Mouse (Mus musculus): ENCODE measurements around the gene Serpinc1.
"Not testable (repeated sequence)": the region's sequence is repeated elsewhere in the genome, so short reads cannot be mapped to it uniquely, and the experiment has no call there.

Serpinc1 gene

GRCm38 (mm10) chr1:161020051-161020450, 41.7 kb downstream of the Serpinc1 start:
- no peak for DNase-seq (ENCODE audit: low spot score in 2 of 2)

GRCm38 (mm10) chr1:161025410-161026210, 47.2 kb downstream of the Serpinc1 start:
- DNase-seq (ENCODE audit: low spot score in 2 of 2), result no peak

DNA sequence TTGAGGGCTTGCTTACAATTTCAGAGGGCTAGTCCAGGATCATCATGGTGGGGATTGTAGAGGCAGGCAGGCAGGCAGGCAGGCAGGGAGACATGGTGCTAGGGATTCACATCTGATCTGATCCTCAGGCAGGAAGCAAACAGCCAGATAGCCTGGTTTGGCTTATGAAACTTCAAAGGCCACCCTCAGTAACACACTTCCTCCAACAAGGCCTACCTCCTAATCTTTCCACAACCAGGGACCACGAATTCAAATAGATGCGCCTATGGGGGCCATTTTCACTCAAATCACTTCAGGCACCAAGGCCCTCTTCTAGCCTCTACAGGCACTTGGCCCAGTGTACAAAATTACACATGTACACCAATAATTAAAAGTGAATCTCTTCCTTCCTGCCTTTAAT, 48.8 kb downstream of the Serpinc1 start:
- DNase-seq (ENCODE audit: low spot score in 2 of 2), result no peak

DNA sequence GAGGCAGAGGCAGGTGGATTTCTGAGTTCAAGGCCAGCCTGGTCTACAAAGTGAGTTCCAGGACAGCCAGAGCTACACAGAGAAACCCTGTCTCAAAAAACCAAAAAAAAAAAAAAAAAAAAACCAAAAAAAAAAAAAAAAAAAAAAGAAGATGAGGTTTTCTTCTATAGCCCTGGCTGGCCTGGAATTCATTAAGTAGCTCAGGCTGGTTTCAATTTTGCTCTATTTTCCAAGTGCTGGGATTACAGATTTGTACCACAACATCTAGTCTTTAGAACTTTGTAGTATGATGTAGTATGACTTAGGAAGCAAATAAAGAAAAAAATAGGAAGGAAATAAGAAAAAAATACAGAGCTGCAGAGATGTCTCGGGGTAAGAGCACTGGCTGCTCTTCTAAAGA, 50.0 kb downstream of the Serpinc1 start:
- DNase-seq (ENCODE audit: low spot score in 2 of 2), result not testable (repeated sequence)

DNA sequence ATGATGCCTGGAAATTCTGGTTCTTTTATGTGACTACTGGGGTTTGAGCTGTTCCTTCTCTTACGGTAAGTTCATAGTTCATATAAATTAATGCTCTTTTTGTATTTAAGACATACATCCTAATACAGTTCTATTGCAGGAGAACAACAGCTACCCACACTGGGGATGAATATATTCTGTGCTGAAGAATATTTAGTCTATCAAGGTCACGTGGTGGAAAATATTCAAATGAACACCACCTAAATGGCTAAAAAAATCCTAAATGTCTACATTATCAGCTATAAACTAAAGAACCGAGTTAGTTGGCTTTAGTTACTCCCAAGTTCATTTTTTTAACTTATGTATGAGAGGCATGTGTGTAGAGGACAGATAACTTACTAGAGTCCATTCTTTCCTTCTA, 51.7 kb downstream of the Serpinc1 start:
- no peak for DNase-seq (ENCODE audit: low spot score in 2 of 2)

- no peak for DNase-seq (ENCODE audit: low spot score in 2 of 2)
These were observed 53.5 kb downstream of the Serpinc1 start for GRCm38 (mm10) chr1:161031881-161032280.

GRCm38 (mm10) chr1:161032345-161032744, 54.0 kb downstream of the Serpinc1 start:
- DNase-seq (ENCODE audit: low spot score in 2 of 2), result no peak

- DNase-seq (ENCODE audit: low spot score in 2 of 2), result no peak
These were observed 55.6 kb downstream of the Serpinc1 start for GRCm38 (mm10) chr1:161033856-161034434.

DNA sequence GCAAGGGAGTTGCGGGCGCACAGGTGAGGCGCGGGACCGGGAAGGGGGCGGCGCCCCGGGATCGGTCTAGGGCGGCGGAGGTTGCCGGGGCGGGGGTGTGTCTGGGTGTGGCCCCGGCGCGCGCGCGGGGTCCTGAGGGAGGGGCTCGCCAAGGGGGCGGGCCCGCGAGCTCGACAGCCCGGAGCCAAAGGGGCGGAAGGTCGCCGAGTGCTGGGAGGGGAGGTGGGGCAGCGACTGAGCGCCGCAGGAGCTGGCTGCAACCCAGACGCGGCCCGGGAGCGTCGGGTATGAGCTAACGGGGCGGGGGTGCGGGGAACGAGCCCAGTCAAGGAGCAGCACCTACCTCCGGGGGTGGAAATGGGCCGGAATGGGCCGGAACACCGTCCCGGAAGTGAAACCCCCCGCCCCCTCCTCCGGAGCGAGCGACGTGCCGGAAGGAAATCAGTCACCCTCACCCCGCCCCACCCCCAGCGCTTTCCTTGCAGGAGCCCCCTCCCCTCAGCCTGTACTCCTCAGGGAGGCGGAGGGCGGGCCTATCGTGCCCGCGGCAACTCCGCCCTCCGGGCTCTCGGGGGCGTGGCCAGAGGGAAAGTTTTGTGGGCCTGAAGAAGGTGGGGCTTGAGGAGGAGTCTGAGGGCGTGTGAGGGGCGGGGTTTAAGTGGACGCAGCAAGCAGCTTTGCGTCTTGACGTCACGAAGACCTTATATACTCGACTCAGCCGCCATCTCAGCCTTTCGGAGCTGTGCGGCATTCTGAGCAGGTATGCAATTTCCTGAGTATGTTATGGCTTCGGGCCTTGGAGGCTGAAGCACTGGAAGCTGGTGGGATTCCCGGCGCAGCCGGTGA, 56.3 kb downstream of the Serpinc1 start, which contains the start of gene Zbtb37:
Gene Zbtb37, minus strand, starts transcription at position 415 of the 846 bp plus-strand sequence.
- DNase-seq (ENCODE audit: low spot score in 2 of 2), result peak; percentile 98

DNA sequence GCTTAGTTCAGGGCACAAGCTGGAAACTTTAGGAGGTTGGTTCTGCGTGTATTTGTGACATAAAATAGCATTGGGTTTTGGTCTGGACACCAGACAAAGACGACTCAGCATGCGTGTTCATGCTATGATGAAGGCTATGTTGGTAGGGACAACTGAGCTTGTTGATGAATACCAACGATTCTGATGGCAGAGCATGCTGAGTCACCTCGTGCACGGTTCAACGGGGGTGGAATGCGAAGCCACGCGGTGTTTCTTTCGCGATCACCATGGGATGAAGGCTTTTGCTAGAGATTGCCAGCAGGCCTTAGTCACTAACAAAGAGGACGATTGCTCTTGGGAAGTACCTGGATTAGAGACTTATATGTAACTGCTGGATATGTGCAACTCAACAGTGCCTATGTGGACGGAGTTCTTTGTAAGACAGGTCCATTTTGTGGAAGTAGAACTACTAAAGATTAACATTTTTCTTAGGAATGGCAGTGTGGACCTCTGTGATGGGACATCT, 56.9 kb downstream of the Serpinc1 start:
- DNase-seq (ENCODE audit: low spot score in 2 of 2), result no peak

GRCm38 (mm10) chr1:161035786-161036404, 57.5 kb downstream of the Serpinc1 start:
- no peak for DNase-seq (ENCODE audit: low spot score in 2 of 2)

GRCm38 (mm10) chr1:161036411-161036841, 58.0 kb downstream of the Serpinc1 start:
- DNase-seq (ENCODE audit: low spot score in 2 of 2), result no peak

GRCm38 (mm10) chr1:161037026-161037425, 58.6 kb downstream of the Serpinc1 start:
- no peak for DNase-seq (ENCODE audit: low spot score in 2 of 2)

GRCm38 (mm10) chr1:161037599-161037998, 59.2 kb downstream of the Serpinc1 start:
- no peak for DNase-seq (ENCODE audit: low spot score in 2 of 2)

DNA sequence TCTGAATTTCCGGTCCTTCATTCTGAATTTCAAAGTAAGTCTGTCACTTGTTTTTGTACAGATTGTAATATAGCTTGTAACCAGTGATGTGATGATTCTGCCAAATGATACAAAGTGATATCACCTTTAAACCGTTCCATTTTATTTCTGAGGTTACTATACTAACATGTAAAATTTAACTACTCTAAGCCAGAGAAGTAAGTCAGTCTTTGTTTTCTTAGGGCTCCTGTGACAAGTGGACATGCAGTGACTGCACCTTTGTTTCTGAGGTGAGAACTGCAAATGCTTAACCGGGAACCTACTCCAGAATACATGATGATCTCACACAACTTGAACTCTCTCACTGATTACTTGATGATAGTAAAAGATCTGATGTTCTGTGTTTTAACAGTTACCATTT, 59.6 kb downstream of the Serpinc1 start:
- no peak for DNase-seq (ENCODE audit: low spot score in 2 of 2)

DNA sequence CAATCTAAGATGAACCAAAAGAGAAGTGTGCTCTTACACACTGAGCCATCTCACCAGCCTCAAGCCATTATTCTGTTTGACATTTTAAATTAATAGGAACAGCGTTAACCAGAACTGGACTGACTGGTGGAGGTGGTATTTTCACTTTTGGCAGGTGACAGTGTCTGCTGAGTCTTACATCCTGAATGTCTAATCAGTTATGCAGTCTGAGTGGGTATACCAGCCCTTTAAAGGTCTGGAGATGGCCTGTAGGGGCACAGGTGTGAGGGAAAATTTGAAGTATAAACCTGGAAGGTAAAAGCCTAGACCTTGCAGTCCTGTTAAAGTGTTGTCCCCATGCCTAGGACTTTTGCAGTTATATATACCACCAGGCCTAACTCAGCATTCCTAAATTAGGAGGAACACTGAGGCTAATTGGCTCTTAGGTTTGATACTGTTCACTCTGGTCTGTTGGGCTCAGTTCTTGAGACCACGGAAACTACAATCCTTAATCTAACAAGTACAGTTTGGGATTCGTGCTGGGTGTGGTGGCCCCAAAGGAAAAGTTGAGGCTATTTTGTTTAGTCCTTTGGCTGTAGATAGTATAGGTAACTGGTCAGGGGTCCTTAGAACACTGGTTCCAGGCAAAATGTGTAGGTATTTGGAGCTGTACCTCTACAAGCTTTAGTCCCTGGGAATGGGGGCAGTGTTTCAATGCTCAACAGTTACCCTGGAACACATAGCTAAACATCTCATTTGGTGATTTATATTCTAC, 60.8 kb downstream of the Serpinc1 start:
- no peak for DNase-seq (ENCODE audit: low spot score in 2 of 2)

DNA sequence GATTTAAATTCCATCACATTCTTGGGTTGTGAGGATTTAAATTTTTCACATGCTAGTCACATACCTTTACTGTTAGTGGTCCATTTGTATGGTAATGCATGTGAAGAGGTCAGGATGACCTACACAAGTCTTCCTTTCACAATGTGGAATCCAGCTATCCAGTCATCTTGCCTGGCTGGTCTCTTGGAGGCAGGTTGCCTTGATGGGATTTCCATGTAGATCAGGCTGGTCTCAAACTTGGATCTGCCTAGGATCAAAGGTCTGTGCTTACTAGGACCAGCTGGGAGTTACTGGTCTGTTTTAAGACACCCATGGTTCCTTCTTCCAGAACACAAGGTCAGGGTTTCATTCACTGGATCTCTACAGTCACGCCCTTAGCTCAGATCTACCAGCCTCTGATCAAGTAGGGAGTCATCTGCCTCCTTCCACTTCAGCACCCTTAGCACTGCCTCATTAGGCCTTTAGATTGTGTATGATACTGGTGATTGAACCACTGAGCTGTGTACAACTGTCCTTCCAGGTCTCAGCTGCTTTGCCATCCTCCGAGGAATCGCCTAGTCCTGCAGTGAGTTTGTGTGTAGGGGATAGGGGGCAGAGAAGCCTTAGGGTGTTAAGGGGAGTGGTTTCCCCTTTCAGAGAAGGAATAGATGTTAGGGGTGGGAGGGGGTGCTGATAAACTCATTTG, 61.5 kb downstream of the Serpinc1 start:
- no peak for DNase-seq (ENCODE audit: low spot score in 2 of 2)

DNA sequence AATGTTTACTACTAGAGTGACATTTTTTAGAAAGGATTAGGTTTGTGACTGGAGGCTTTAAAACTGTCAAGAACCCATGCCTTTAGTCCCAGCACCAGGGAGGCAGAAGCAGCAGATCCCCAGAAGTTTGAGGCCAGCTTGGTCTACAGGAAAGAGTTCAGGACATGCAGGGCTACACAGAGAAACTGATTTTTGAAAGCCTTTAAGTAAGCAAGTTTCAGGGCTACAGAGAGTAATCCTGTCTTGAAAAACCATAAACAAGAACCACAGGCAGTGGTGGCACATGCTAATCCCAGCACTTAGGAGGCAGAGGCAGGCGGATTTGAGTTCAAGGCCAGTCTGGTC, 62.0 kb downstream of the Serpinc1 start:
- no peak for DNase-seq (ENCODE audit: low spot score in 2 of 2)

DNA sequence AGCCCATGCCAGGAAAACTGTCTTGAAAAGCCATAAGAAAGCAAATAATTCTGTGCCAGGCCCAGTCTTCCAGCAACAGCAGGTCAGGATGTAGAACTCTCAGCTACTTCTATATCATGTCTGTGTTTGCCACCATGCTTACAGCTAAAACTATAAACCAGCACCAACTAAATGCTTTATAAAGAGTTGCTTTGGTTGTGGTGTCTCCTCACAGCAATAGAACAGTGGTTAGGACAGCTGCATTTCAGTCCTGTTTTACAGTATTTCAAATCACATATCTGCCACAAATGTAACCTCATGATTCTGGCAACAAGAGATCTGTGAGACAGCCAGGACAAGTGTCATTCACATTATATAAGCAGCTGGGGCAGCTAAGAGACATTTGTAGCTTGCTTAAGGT, 62.5 kb downstream of the Serpinc1 start:
- DNase-seq (ENCODE audit: low spot score in 2 of 2), result no peak

DNA sequence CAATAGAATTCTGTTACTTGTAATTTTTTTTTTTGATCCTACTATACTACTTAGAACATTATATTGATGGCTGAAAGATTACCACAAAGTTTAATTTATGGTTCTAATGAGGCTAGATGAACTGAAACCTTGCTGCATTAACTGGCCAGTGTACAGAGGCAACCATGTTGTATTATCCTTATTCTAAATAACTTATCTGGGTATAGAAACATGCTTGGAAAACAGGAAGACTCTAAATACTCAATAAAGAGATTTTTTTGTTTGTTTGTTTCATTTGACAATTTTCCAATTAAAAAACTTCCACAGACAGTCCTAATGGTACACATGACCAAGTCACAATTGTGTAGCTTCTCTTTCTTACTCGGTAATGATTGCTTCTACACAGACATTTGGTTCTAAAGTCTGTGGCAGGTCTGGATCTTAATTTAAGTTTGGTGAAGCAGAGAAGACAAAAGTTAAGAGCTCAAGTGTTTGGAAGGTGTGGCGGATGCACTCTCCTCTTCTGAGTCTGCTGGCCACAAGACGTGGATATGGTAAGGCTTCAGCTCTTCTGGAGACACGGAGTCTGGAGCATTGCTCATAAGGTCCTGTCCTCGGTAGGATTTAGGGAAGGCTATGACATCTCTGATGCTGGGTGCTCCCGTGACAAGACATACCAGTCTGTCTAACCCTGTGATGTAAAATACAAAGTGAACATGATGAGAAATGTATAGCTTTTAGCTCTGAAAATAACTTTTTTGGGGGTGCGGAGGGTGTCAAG, 63.1 kb downstream of the Serpinc1 start:
- no peak for DNase-seq (ENCODE audit: low spot score in 2 of 2)
